Mouse (Mus musculus): Measurements from ENCODE around the gene Tmem220. TPM values are rescaled to one million over a fixed set of nuclear protein-coding genes. Genes with fewer than 3 reads are reported as not detected.

Gene Tmem220
- total and polyA plus RNA-seq, 3 experiments, result 0.30 to 1.6 (median 0.36) TPM

- peak overlapping the region; percentile 52 to 54 (median 53) for H3K4me3 ChIP-seq (replicated peaks in 1 of 3; ENCODE audit: low read depth in 2 of 3, low read length in 2 of 3, poor library complexity in 1 of 3)
- no peak overlapping the region for H3K27ac ChIP-seq (ENCODE audit: insufficient read depth, low read depth)
- peaks cover 62% of the 10 kb centered on the region for H3K27me3 ChIP-seq (replicated peaks)
- peaks cover 9 to 27% of the 10 kb centered on the region in 2 experiments; a peak in 3 of 4 replicates for H3K4me1 ChIP-seq (ENCODE audit: control insufficient read depth in 1 of 2, insufficient read depth in 2 of 2)
- TF ChIP-seq GABPA (IDR thresholded peaks at IDR 0.05; ENCODE audit: insufficient replicate concordance, low read depth, low read length) (no peak), ZC3H11A (IDR thresholded peaks at IDR 0.05; ENCODE audit: low read depth, low read length) (no peak)
- H3K36me3 ChIP-seq (replicated peaks in 1 of 2; ENCODE audit: control insufficient read depth in 1 of 2, insufficient read depth in 1 of 2, low read length in 1 of 2), result no peaks in the 10 kb centered on the region
- dilution Hi-C loops (cut with MboI; ENCODE audit: extremely low pct_ligation_motif_present, extremely low pct_unique_long_range_greater_than_20kb, low sequenced_read_pairs), result no loop called here
- DNase-seq (ENCODE audit: extremely low read depth), result peak; percentile 19
- H3K9ac ChIP-seq (ENCODE audit: insufficient read depth, low read depth), result peak overlapping the region; percentile 73
- in situ Hi-C loops (cut with MboI; ENCODE audit: low pct_ligation_motif_present, low pct_unique_long_range_greater_than_20kb, low sequenced_read_pairs), result no loop called here
- no peaks in the 10 kb centered on the region for H3K9me3 ChIP-seq (replicated peaks; ENCODE audit: low read length)
- H3K79me2 ChIP-seq (replicated peaks; ENCODE audit: control insufficient read depth, extremely low read depth, insufficient read depth, poor library complexity, severe bottlenecking), result no peaks in the 10 kb centered on the region
- H3K4me2 ChIP-seq (ENCODE audit: insufficient read depth, low read depth, poor library complexity, severe bottlenecking), result peak overlapping the region; percentile 97
Observed at GRCm38 (mm10) chr11:66985136-66985702, 39.7 kb upstream of the Tmem220 start.

DNA sequence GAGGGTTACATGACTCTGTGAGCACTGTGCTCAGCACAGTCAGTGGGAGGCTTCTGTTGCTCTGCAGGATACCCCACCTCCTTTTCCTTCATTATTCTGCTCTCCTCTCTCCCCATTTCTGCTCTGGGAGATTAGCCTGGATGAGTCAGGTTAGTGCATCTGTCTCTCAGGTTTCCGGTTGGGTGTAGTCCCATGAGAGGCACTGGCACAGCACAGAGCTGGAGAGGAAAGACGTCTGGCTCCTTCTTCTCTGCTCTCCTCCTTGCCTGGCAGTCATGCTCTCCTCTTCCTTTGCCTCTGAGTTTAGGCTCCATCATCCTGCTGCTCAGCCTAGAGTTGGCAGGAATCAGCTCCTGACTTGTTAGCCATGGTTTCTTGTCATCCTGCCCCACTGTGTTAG is 32.8 kb upstream of the Tmem220 start:
- H3K9ac ChIP-seq (ENCODE audit: insufficient read depth, low read depth), result no peak overlapping the region
- H3K79me2 ChIP-seq (replicated peaks; ENCODE audit: control insufficient read depth, extremely low read depth, insufficient read depth, poor library complexity, severe bottlenecking), result no peaks in the 10 kb centered on the region
- H3K4me2 ChIP-seq (ENCODE audit: insufficient read depth, low read depth, poor library complexity, severe bottlenecking), result no peak overlapping the region
- H3K9me3 ChIP-seq (replicated peaks; ENCODE audit: low read length), result no peaks in the 10 kb centered on the region
- in situ Hi-C loops (cut with MboI; ENCODE audit: low pct_ligation_motif_present, low pct_unique_long_range_greater_than_20kb, low sequenced_read_pairs), result no loop called here
- TF ChIP-seq CTCF (conservative IDR thresholded peaks at IDR 0.05 in 1 of 2, IDR thresholded peaks at IDR 0.05 in 1 of 2; ENCODE audit: low read depth in 2 of 2, low read length in 2 of 2) (no peak), POLR2A (IDR thresholded peaks at IDR 0.05; ENCODE audit: low read depth, low read length) (no peak), SMC3 (IDR thresholded peaks at IDR 0.05; ENCODE audit: low read depth, low read length) (no peak), ZMIZ1 (IDR thresholded peaks at IDR 0.05; ENCODE audit: low read depth, low read length) (no peak), KAT2A (IDR thresholded peaks at IDR 0.05; ENCODE audit: insufficient replicate concordance, low read length) (no peak), GABPA (IDR thresholded peaks at IDR 0.05; ENCODE audit: insufficient replicate concordance, low read depth, low read length) (no peak), ZNF384 (IDR thresholded peaks at IDR 0.05; ENCODE audit: low read depth, low read length) (no peak), CHD1 (IDR thresholded peaks at IDR 0.05; ENCODE audit: low read depth, low read length) (no peak), JUND (conservative IDR thresholded peaks at IDR 0.05; ENCODE audit: low read depth, low read length) (no peak), MAZ (IDR thresholded peaks at IDR 0.05; ENCODE audit: low read depth, low read length) (no peak), ZC3H11A (IDR thresholded peaks at IDR 0.05; ENCODE audit: low read depth, low read length) (no peak), RAD21 (IDR thresholded peaks at IDR 0.05; ENCODE audit: low read depth, low read length) (no peak), ZKSCAN1 (IDR thresholded peaks at IDR 0.05; ENCODE audit: borderline replicate concordance, low read depth, low read length) (no peak)
- no peak for DNase-seq (ENCODE audit: extremely low read depth)
- H3K4me1 ChIP-seq (ENCODE audit: control insufficient read depth in 1 of 2, insufficient read depth in 2 of 2), result peaks cover 7 to 9% of the 10 kb centered on the region in 2 experiments
- H3K27me3 ChIP-seq (replicated peaks), result peaks cover 60% of the 10 kb centered on the region
- H3K27ac ChIP-seq (ENCODE audit: insufficient read depth, low read depth), result no peak overlapping the region
- no peaks in the 10 kb centered on the region for H3K36me3 ChIP-seq (replicated peaks in 1 of 2; ENCODE audit: control insufficient read depth in 1 of 2, insufficient read depth in 1 of 2, low read length in 1 of 2)
- H3K4me3 ChIP-seq (replicated peaks in 1 of 3; ENCODE audit: low read depth in 2 of 3, low read length in 2 of 3, poor library complexity in 1 of 3), result no peak overlapping the region
- dilution Hi-C loops (cut with MboI; ENCODE audit: extremely low pct_ligation_motif_present, extremely low pct_unique_long_range_greater_than_20kb, low sequenced_read_pairs), result no loop called here

GRCm38 (mm10) chr11:66993674-66994073 is 31.3 kb upstream of the Tmem220 start:
- TF ChIP-seq SMC3 (IDR thresholded peaks at IDR 0.05; ENCODE audit: low read depth, low read length) (no peak), IRF4 (IDR thresholded peaks at IDR 0.05; ENCODE audit: low read depth, low read length) (no peak), ZMIZ1 (IDR thresholded peaks at IDR 0.05; ENCODE audit: low read depth, low read length) (no peak), SIN3A (IDR thresholded peaks at IDR 0.05; ENCODE audit: low read length) (no peak), ZNF384 (IDR thresholded peaks at IDR 0.05; ENCODE audit: low read depth, low read length) (no peak), NELFE (IDR thresholded peaks at IDR 0.05; ENCODE audit: low read depth, low read length) (no peak), ZKSCAN1 (IDR thresholded peaks at IDR 0.05; ENCODE audit: borderline replicate concordance, low read depth, low read length) (no peak), RCOR1 (conservative IDR thresholded peaks at IDR 0.05; ENCODE audit: low read depth, low read length) (no peak), JUN (IDR thresholded peaks at IDR 0.05; ENCODE audit: insufficient read depth, low read depth, low read length) (no peak), POLR2A (IDR thresholded peaks at IDR 0.05; ENCODE audit: low read depth, low read length) (no peak)
- in situ Hi-C loops (cut with MboI; ENCODE audit: low pct_ligation_motif_present, low pct_unique_long_range_greater_than_20kb, low sequenced_read_pairs) (no loop called here), dilution Hi-C loops (cut with MboI; ENCODE audit: extremely low pct_ligation_motif_present, extremely low pct_unique_long_range_greater_than_20kb, low sequenced_read_pairs) (no loop called here)
- Histone ChIP-seq H3K4me2 (ENCODE audit: insufficient read depth, low read depth, poor library complexity, severe bottlenecking) (no peak overlapping the region), H3K79me2 (replicated peaks; ENCODE audit: control insufficient read depth, extremely low read depth, insufficient read depth, poor library complexity, severe bottlenecking) (no peaks in the 10 kb centered on the region), H3K27me3 (replicated peaks) (peaks cover 61% of the 10 kb centered on the region), H3K9me3 (replicated peaks; ENCODE audit: low read length) (no peaks in the 10 kb centered on the region), H3K36me3 (replicated peaks in 1 of 2; ENCODE audit: control insufficient read depth in 1 of 2, insufficient read depth in 1 of 2, low read length in 1 of 2) (no peaks in the 10 kb centered on the region), H3K4me1 (ENCODE audit: control insufficient read depth in 1 of 2, insufficient read depth in 2 of 2) (peaks cover 7 to 9% of the 10 kb centered on the region in 2 experiments), H3K4me3 (replicated peaks in 1 of 3; ENCODE audit: low read depth in 2 of 3, low read length in 2 of 3, poor library complexity in 1 of 3) (no peak overlapping the region), H3K27ac (ENCODE audit: insufficient read depth, low read depth) (no peak overlapping the region), H3K9ac (ENCODE audit: insufficient read depth, low read depth) (no peak overlapping the region)
- no peak for DNase-seq (ENCODE audit: extremely low read depth)

Data from CH12.LX (cell line).